Mouse (Mus musculus): ENCODE results near the gene Arsa. TPM values are rescaled to one million over a fixed set of nuclear protein-coding genes. Genes with fewer than 3 reads are reported as not detected.
A peak's percentile ranks its signal among the peaks of the same experiment; 100 is the strongest.

The Arsa gene
- polyA plus RNA-seq, 1 experiment: 221 TPM

- Histone ChIP-seq H3K4me1 (ENCODE audit: control insufficient read depth, insufficient read depth, low read length) (peaks cover 21% of the 10 kb centered on the region), H3K4me3 (ENCODE audit: control insufficient read depth, low read depth, low read length) (peak overlapping the region; percentile 95), H3K36me3 (ENCODE audit: control insufficient read depth, insufficient read depth, low read length) (no peaks in the 10 kb centered on the region; the same call in 1 of the 2 replicates), H3K27ac (ENCODE audit: control insufficient read depth, insufficient read depth, low read depth, low read length) (peak overlapping the region; percentile 46; the same call in 1 of the 2 replicates), H3K27me3 (ENCODE audit: control insufficient read depth, insufficient read depth, low read length) (no peaks in the 10 kb centered on the region)
- TF ChIP-seq CTCF (IDR thresholded peaks at IDR 0.05; ENCODE audit: control insufficient read depth, insufficient read depth, insufficient replicate concordance, low read depth, low read length): no peak
- TF ChIP-seq POLR2A (IDR thresholded peaks at IDR 0.05; ENCODE audit: control insufficient read depth, low read depth, low read length): no peak
These were observed 49.0 kb downstream of the Arsa start for GRCm38 (mm10) chr15:89428136-89428790.

GRCm38 (mm10) chr15:89426716-89427115, 50.5 kb downstream of the Arsa start:
- Histone ChIP-seq H3K27ac (ENCODE audit: control insufficient read depth, insufficient read depth, low read depth, low read length) (no peak overlapping the region), H3K36me3 (ENCODE audit: control insufficient read depth, insufficient read depth, low read length) (no peaks in the 10 kb centered on the region; the same call in 1 of the 2 replicates), H3K27me3 (ENCODE audit: control insufficient read depth, insufficient read depth, low read length) (no peaks in the 10 kb centered on the region), H3K4me3 (ENCODE audit: control insufficient read depth, low read depth, low read length) (peak overlapping the region; percentile 92), H3K4me1 (ENCODE audit: control insufficient read depth, insufficient read depth, low read length) (peaks cover 21% of the 10 kb centered on the region)
- TF ChIP-seq POLR2A (IDR thresholded peaks at IDR 0.05; ENCODE audit: control insufficient read depth, low read depth, low read length) (0 out of 2 replicates have a peak, but pooled peaks have one; percentile 9), CTCF (IDR thresholded peaks at IDR 0.05; ENCODE audit: control insufficient read depth, insufficient read depth, insufficient replicate concordance, low read depth, low read length) (no peak)

GRCm38 (mm10) chr15:89425711-89426121, 51.5 kb downstream of the Arsa start, which contains the start of gene Cpt1b:
TSS of gene Cpt1b (minus strand) at chr15:89425863.
- H3K4me1 ChIP-seq (ENCODE audit: control insufficient read depth, insufficient read depth, low read length): peaks cover 19% of the 10 kb centered on the region
- no peaks in the 10 kb centered on the region; the same call in 1 of the 2 replicates for H3K36me3 ChIP-seq (ENCODE audit: control insufficient read depth, insufficient read depth, low read length)
- peak within 1 kb of the TSS; percentile 90 for H3K27ac ChIP-seq (ENCODE audit: control insufficient read depth, insufficient read depth, low read depth, low read length)
- H3K4me3 ChIP-seq (ENCODE audit: control insufficient read depth, low read depth, low read length): peak within 1 kb of the TSS; percentile 92
- no peak for TF ChIP-seq POLR2A (IDR thresholded peaks at IDR 0.05; ENCODE audit: control insufficient read depth, low read depth, low read length)
- TF ChIP-seq CTCF (IDR thresholded peaks at IDR 0.05; ENCODE audit: control insufficient read depth, insufficient read depth, insufficient replicate concordance, low read depth, low read length): no peak
- H3K27me3 ChIP-seq (ENCODE audit: control insufficient read depth, insufficient read depth, low read length): no peaks in the 10 kb centered on the region

GRCm38 (mm10) chr15:89424621-89425020, 52.6 kb downstream of the Arsa start:
- Histone ChIP-seq H3K27me3 (ENCODE audit: control insufficient read depth, insufficient read depth, low read length) (no peaks in the 10 kb centered on the region), H3K27ac (ENCODE audit: control insufficient read depth, insufficient read depth, low read depth, low read length) (peak overlapping the region; percentile 68), H3K4me3 (ENCODE audit: control insufficient read depth, low read depth, low read length) (peak overlapping the region; percentile 84), H3K36me3 (ENCODE audit: control insufficient read depth, insufficient read depth, low read length) (no peaks in the 10 kb centered on the region; the same call in 1 of the 2 replicates), H3K4me1 (ENCODE audit: control insufficient read depth, insufficient read depth, low read length) (peaks cover 19% of the 10 kb centered on the region)
- TF ChIP-seq CTCF (IDR thresholded peaks at IDR 0.05; ENCODE audit: control insufficient read depth, insufficient read depth, insufficient replicate concordance, low read depth, low read length): no peak
- 0 out of 2 replicates have a peak, but pooled peaks have one; percentile 20 for TF ChIP-seq POLR2A (IDR thresholded peaks at IDR 0.05; ENCODE audit: control insufficient read depth, low read depth, low read length)

Other genes starting within 250 kb of the Arsa start
- 157 and 170 TPM in 2 replicates for gene Sbf1, start 162.1 kb downstream of the Arsa start, polyA plus RNA-seq (2012; rRNA removed)
- not detected in 2 replicates for gene Adm2, start 154.7 kb downstream of the Arsa start, polyA plus RNA-seq (2012; rRNA removed)
- 0.81 and 1.7 TPM in 2 replicates for gene Miox, start 143.0 kb downstream of the Arsa start, polyA plus RNA-seq (2012; rRNA removed)
- 43.0 and 46.6 TPM in 2 replicates for gene Lmf2, start 121.8 kb downstream of the Arsa start, polyA plus RNA-seq (2012; rRNA removed)
- 41.5 and 44.7 TPM in 2 replicates for gene Ncaph2, start 121.7 kb downstream of the Arsa start, polyA plus RNA-seq (2012; rRNA removed)
- 31.1 and 34.1 TPM in 2 replicates for gene Sco2, start 103.6 kb downstream of the Arsa start, polyA plus RNA-seq (2012; rRNA removed)
- 0.74 and 1.6 TPM in 2 replicates for gene Tymp, start 100.4 kb downstream of the Arsa start, polyA plus RNA-seq (2012; rRNA removed)
- 78.4 and 86.4 TPM in 2 replicates for gene Odf3b, start 98.1 kb downstream of the Arsa start, polyA plus RNA-seq (2012; rRNA removed)
- gene Klhdc7b, start 92.5 kb downstream of the Arsa start, polyA plus RNA-seq (2012; rRNA removed): 0.19 and 0.31 TPM in 2 replicates
- gene Syce3, start 66.9 kb downstream of the Arsa start, polyA plus RNA-seq (2012; rRNA removed): 218 and 247 TPM in 2 replicates
- 374 and 414 TPM in 2 replicates for gene Cpt1b, start 51.6 kb downstream of the Arsa start, polyA plus RNA-seq (2012; rRNA removed)
- 6.4 and 7.6 TPM in 2 replicates for gene C730034F03Rik, start 47.8 kb downstream of the Arsa start, polyA plus RNA-seq (2012; rRNA removed)
- 1.2 and 1.9 TPM in 2 replicates for gene Gm44502, start 47.7 kb downstream of the Arsa start, polyA plus RNA-seq (2012; rRNA removed)
- 50.7 and 52.8 TPM in 2 replicates for gene Chkb, start 47.5 kb downstream of the Arsa start, polyA plus RNA-seq (2012; rRNA removed)
- gene Mapk8ip2, start 23.5 kb downstream of the Arsa start, polyA plus RNA-seq (2012; rRNA removed): 31.9 and 34.3 TPM in 2 replicates
- 1.1 and 1.8 TPM in 2 replicates for gene Shank3, start 22.2 kb upstream of the Arsa start, polyA plus RNA-seq (2012; rRNA removed)
- gene Acr, start 90.9 kb upstream of the Arsa start, polyA plus RNA-seq (2012; rRNA removed): 522 and 549 TPM in 2 replicates
- gene Rabl2, start 114.5 kb upstream of the Arsa start, polyA plus RNA-seq (2012; rRNA removed): 91.2 and 108 TPM in 2 replicates